Mouse (Mus musculus): ENCODE measurements at regions not wholly inside any gene's neighbourhood (a gene's known extent, or its start where the extent isn't known, plus 50 kb on each side); places are given as distances from the start of the nearest gene placed in this dataset.

- H3K36me3 ChIP-seq (ENCODE audit: control insufficient read depth, insufficient read depth, low read length), result no peaks in the 10 kb centered on the region
- H3K27ac ChIP-seq (ENCODE audit: insufficient read depth, low read depth, low read length), result no peak overlapping the region
- WGBS, result 60% methylated on average over 5 of the region's 5 CpGs
- no peaks in the 10 kb centered on the region for H3K27me3 ChIP-seq (ENCODE audit: control insufficient read depth, insufficient read depth, low read length)
- H3K4me1 ChIP-seq (ENCODE audit: control insufficient read depth, insufficient read depth, insufficient read length, low read length), result no peaks in the 10 kb centered on the region
- no peak overlapping the region for H3K4me3 ChIP-seq (ENCODE audit: low read depth, low read length)
- no peak for TF ChIP-seq CTCF (IDR thresholded peaks at IDR 0.05; ENCODE audit: extremely low read depth, insufficient read length, insufficient replicate concordance, low read depth, low read length)
- no peak for TF ChIP-seq POLR2A (IDR thresholded peaks at IDR 0.05; ENCODE audit: low read depth, low read length)
These were observed 366.9 kb downstream of the Basp1 start for GRCm38 (mm10) chr15:25046514-25047138.

GRCm38 (mm10) chr15:25036231-25036630 is 377.3 kb downstream of the Basp1 start:
- Histone ChIP-seq H3K27ac (ENCODE audit: insufficient read depth, low read depth, low read length) (no peak overlapping the region), H3K4me3 (ENCODE audit: low read depth, low read length) (no peak overlapping the region), H3K27me3 (ENCODE audit: control insufficient read depth, insufficient read depth, low read length) (no peaks in the 10 kb centered on the region), H3K4me1 (ENCODE audit: control insufficient read depth, insufficient read depth, insufficient read length, low read length) (no peaks in the 10 kb centered on the region), H3K36me3 (ENCODE audit: control insufficient read depth, insufficient read depth, low read length) (no peaks in the 10 kb centered on the region)
- WGBS, result 77% methylated on average over 3 of the region's 3 CpGs
- no peak for TF ChIP-seq POLR2A (IDR thresholded peaks at IDR 0.05; ENCODE audit: low read depth, low read length)
- TF ChIP-seq CTCF (IDR thresholded peaks at IDR 0.05; ENCODE audit: extremely low read depth, insufficient read length, insufficient replicate concordance, low read depth, low read length), result no peak

- WGBS, result 85% methylated on average over 8 of the region's 8 CpGs
- peaks cover 2% of the 10 kb centered on the region; the same call in 1 of the 2 replicates for H3K27me3 ChIP-seq (ENCODE audit: control insufficient read depth, insufficient read depth, low read length)
- H3K4me1 ChIP-seq (ENCODE audit: control insufficient read depth, insufficient read depth, insufficient read length, low read length), result no peaks in the 10 kb centered on the region
- no peak for TF ChIP-seq CTCF (IDR thresholded peaks at IDR 0.05; ENCODE audit: extremely low read depth, insufficient read length, insufficient replicate concordance, low read depth, low read length)
- no peak for TF ChIP-seq POLR2A (IDR thresholded peaks at IDR 0.05; ENCODE audit: low read depth, low read length)
- H3K27ac ChIP-seq (ENCODE audit: insufficient read depth, low read depth, low read length), result no peak overlapping the region
- H3K36me3 ChIP-seq (ENCODE audit: control insufficient read depth, insufficient read depth, low read length), result no peaks in the 10 kb centered on the region
- no peak overlapping the region for H3K4me3 ChIP-seq (ENCODE audit: low read depth, low read length)
These were observed 385.7 kb downstream of the Basp1 start for GRCm38 (mm10) chr15:25027865-25028264.

- 13% methylated on average over 15 of the region's 15 CpGs for WGBS
These were observed 386.6 kb downstream of the Basp1 start for GRCm38 (mm10) chr15:25026786-25027461.

GRCm38 (mm10) chr15:25026351-25026750 is 387.2 kb downstream of the Basp1 start:
- Histone ChIP-seq H3K27me3 (ENCODE audit: control insufficient read depth, insufficient read depth, low read length) (peaks cover 2% of the 10 kb centered on the region; the same call in 1 of the 2 replicates), H3K36me3 (ENCODE audit: control insufficient read depth, insufficient read depth, low read length) (no peaks in the 10 kb centered on the region), H3K4me1 (ENCODE audit: control insufficient read depth, insufficient read depth, insufficient read length, low read length) (no peaks in the 10 kb centered on the region), H3K4me3 (ENCODE audit: low read depth, low read length) (no peak overlapping the region), H3K27ac (ENCODE audit: insufficient read depth, low read depth, low read length) (no peak overlapping the region)
- TF ChIP-seq POLR2A (IDR thresholded peaks at IDR 0.05; ENCODE audit: low read depth, low read length) (no peak), CTCF (IDR thresholded peaks at IDR 0.05; ENCODE audit: extremely low read depth, insufficient read length, insufficient replicate concordance, low read depth, low read length) (no peak)
- WGBS, result 68% methylated on average over 8 of the region's 8 CpGs

More at GRCm38 (mm10) chr15:25026786-25027461, 386.6 kb downstream of the Basp1 start:
- TF ChIP-seq POLR2A (IDR thresholded peaks at IDR 0.05; ENCODE audit: low read depth, low read length), result no peak
- no peak for TF ChIP-seq CTCF (IDR thresholded peaks at IDR 0.05; ENCODE audit: extremely low read depth, insufficient read length, insufficient replicate concordance, low read depth, low read length)
- Histone ChIP-seq H3K27me3 (ENCODE audit: control insufficient read depth, insufficient read depth, low read length) (peaks cover 2% of the 10 kb centered on the region; the same call in 1 of the 2 replicates), H3K4me1 (ENCODE audit: control insufficient read depth, insufficient read depth, insufficient read length, low read length) (no peaks in the 10 kb centered on the region), H3K4me3 (ENCODE audit: low read depth, low read length) (no peak overlapping the region), H3K36me3 (ENCODE audit: control insufficient read depth, insufficient read depth, low read length) (no peaks in the 10 kb centered on the region), H3K27ac (ENCODE audit: insufficient read depth, low read depth, low read length) (no peak overlapping the region)

GRCm38 (mm10) chr15:25020916-25021315 is 392.6 kb downstream of the Basp1 start:
- WGBS, result 35% methylated on average over 3 of the region's 3 CpGs
- Histone ChIP-seq H3K4me3 (ENCODE audit: low read depth, low read length) (no peak overlapping the region), H3K4me1 (ENCODE audit: control insufficient read depth, insufficient read depth, insufficient read length, low read length) (no peaks in the 10 kb centered on the region), H3K36me3 (ENCODE audit: control insufficient read depth, insufficient read depth, low read length) (no peaks in the 10 kb centered on the region), H3K27me3 (ENCODE audit: control insufficient read depth, insufficient read depth, low read length) (no peaks in the 10 kb centered on the region), H3K27ac (ENCODE audit: insufficient read depth, low read depth, low read length) (no peak overlapping the region)
- TF ChIP-seq CTCF (IDR thresholded peaks at IDR 0.05; ENCODE audit: extremely low read depth, insufficient read length, insufficient replicate concordance, low read depth, low read length), result no peak
- TF ChIP-seq POLR2A (IDR thresholded peaks at IDR 0.05; ENCODE audit: low read depth, low read length), result no peak

GRCm38 (mm10) chr15:25019352-25019941 is 394.1 kb downstream of the Basp1 start:
- H3K27ac ChIP-seq (ENCODE audit: insufficient read depth, low read depth, low read length), result no peak overlapping the region
- no peak overlapping the region for H3K4me3 ChIP-seq (ENCODE audit: low read depth, low read length)
- H3K27me3 ChIP-seq (ENCODE audit: control insufficient read depth, insufficient read depth, low read length), result no peaks in the 10 kb centered on the region
- H3K36me3 ChIP-seq (ENCODE audit: control insufficient read depth, insufficient read depth, low read length), result no peaks in the 10 kb centered on the region
- 85% methylated on average over 12 of the region's 12 CpGs for WGBS
- TF ChIP-seq CTCF (IDR thresholded peaks at IDR 0.05; ENCODE audit: extremely low read depth, insufficient read length, insufficient replicate concordance, low read depth, low read length), result no peak
- no peak for TF ChIP-seq POLR2A (IDR thresholded peaks at IDR 0.05; ENCODE audit: low read depth, low read length)
- no peaks in the 10 kb centered on the region for H3K4me1 ChIP-seq (ENCODE audit: control insufficient read depth, insufficient read depth, insufficient read length, low read length)
